Mouse (Mus musculus): ENCODE data around the gene Vmn2r72.

The Vmn2r72 gene

GRCm38 (mm10) chr7:85754997-85755396 lies at the start of gene Vmn2r72:
Gene Vmn2r72, minus strand, starts transcription at chr7:85755097.
- DNase-seq (ENCODE audit: low spot score) = no peak

Data from T-cell, adult 2 months (primary cell).